Mouse (Mus musculus) limb, embryonic 13.5 days (tissue): Measurements from ENCODE around the gene Gm8126. TPM values are rescaled to one million over a fixed set of nuclear protein-coding genes. Genes with fewer than 3 reads are reported as not detected.
"Not testable (repeated sequence)": the region's sequence is repeated elsewhere in the genome, so short reads cannot be mapped to it uniquely, and the experiment has no call there.

Source experiments
- ATAC-seq: fragments of 200-750 bp; cut with Nextera tagmentation; 2 replicates; pipeline ENCODE4 v1.8.0; 2017; ENCODE audit warnings: low read depth, moderate number of reproducible peaks, moderate TSS enrichment; ENCODE audit not compliant: low FRiP score
- H3K27ac ChIP-seq: fragments of 300-500 bp; sonication (generic); 2 replicates; pipeline ENCODE4 v1.5.1; 2015; ENCODE audit warnings: inconsistent platforms, mild to moderate bottlenecking, moderate library complexity
- H3K27me3 ChIP-seq: fragments of 300-500 bp; sonication (generic); 2 replicates; pipeline ENCODE4 v1.6.1; 2015; ENCODE audit warnings: mild to moderate bottlenecking, inconsistent platforms
- H3K36me3 ChIP-seq: fragments of 300-500 bp; sonication (generic); 2 replicates; pipeline ENCODE4 v1.6.1; 2015; ENCODE audit warnings: inconsistent platforms, mild to moderate bottlenecking, moderate library complexity
- H3K4me1 ChIP-seq: fragments of 300-500 bp; sonication (generic); 2 replicates; pipeline ENCODE4 v1.6.1; 2015; ENCODE audit warnings: inconsistent platforms
- H3K4me2 ChIP-seq: fragments of 300-500 bp; sonication (generic); replicated peaks from 2 replicates; pipeline ENCODE4 v1.6.1; 2015; ENCODE audit warnings: inconsistent platforms, mild to moderate bottlenecking, moderate library complexity
- H3K4me3 ChIP-seq: fragments of 300-500 bp; sonication (generic); 2 replicates; pipeline ENCODE4 v1.5.1; 2015; ENCODE audit warnings: moderate library complexity, mild to moderate bottlenecking, inconsistent platforms
- H3K9ac ChIP-seq: fragments of 300-500 bp; sonication (generic); 2 replicates; pipeline ENCODE4 v1.6.1; 2015; ENCODE audit warnings: mild to moderate bottlenecking, inconsistent platforms
- H3K9me3 ChIP-seq: fragments of 300-500 bp; sonication (generic); 2 replicates; pipeline ENCODE4 v1.6.1; 2016; ENCODE audit warnings: inconsistent platforms
- WGBS: fragments of 180-500 bp; shearing (Covaris S2); methylation state at CpG from one replicate; pipeline ENCODE4 v1.1.7; 2015; 5-methylcytosine and 5-hydroxymethylcytosine counted together
- polyA plus RNA-seq: library from polyadenylated mRNA; unstranded; fragments of >200 nt; fragmentation: Nextera tagmentation; extraction: Ambion mirVana; gene quantifications from 2 replicates; pipeline ENCODE4 v1.2.1, GENCODE M21; 2015

Gm8126 gene
- polyA plus RNA-seq, 1 experiment from 2014 or later = not detected

DNA sequence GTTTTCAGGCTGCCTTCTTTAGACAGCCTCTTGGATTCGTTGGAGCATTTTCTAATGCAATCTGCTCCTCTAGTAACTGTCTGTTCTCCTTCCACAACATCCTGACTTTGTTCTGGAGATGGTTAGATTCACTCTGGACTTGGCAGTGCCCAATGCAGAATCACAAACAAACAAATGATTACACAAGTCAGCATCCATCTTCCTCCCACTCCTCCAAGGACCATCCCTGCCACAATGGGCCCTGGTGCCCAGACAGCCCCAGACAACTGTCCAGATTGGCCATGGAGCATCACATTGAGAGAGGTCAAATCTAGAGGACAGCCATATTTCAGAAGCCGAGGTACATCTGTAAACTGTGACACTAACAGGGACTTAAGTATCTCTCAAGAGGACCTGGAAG lies 19.0 kb downstream of the Gm8126 start:
- H3K4me2 ChIP-seq, H3K4me1 ChIP-seq, H3K27ac ChIP-seq, H3K9ac ChIP-seq, H3K36me3 ChIP-seq, ATAC-seq, H3K27me3 ChIP-seq, H3K9me3 ChIP-seq, H3K4me3 ChIP-seq: not testable (repeated sequence)
- 64% methylated on average over 2 of the region's 2 CpGs for WGBS

DNA sequence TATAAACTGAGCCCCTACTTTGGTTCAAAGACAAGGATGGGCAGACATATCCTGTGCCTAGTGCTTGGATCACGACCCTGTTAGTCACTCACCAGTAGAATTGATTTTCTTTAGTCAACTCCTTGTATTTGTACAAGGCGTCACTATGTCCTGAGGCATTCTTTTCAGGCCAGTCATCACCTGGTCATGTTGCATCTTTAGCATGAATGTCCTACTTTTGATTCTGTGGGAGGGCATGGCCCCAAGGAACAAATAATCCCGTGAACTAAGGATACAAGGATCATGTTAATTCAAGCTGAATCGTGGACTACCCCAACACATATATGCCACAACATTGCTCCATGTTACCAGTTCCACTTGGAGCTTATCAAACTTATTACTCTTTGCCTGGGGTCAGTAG lies 19.7 kb downstream of the Gm8126 start:
- not testable (repeated sequence) for H3K27me3 ChIP-seq, H3K4me3 ChIP-seq, H3K4me2 ChIP-seq, H3K27ac ChIP-seq, H3K9ac ChIP-seq, H3K9me3 ChIP-seq, ATAC-seq, H3K4me1 ChIP-seq, H3K36me3 ChIP-seq
- 77% methylated on average over 4 of the region's 4 CpGs for WGBS

DNA sequence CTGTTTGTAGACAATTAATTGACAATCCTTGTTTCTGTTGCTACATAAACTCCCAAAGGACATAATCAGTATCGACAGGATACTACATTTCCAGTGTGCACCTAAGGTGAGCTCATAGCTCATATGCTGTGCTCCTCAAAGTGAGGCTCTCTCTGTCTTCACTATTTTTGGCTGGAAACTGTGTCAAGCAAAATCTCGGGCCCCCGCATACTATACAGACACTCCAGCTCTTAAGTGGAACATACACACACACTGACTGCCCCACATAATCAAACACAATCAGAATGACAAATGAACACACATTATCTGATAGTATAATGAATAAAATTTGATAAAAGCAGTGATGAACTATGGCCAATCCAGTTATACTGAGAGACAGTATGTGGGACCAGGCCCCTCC lies 20.2 kb downstream of the Gm8126 start:
- H3K9ac ChIP-seq, H3K36me3 ChIP-seq, ATAC-seq, H3K27ac ChIP-seq, H3K4me2 ChIP-seq, H3K4me3 ChIP-seq, H3K27me3 ChIP-seq, H3K4me1 ChIP-seq, H3K9me3 ChIP-seq: not testable (repeated sequence)
- 86% methylated on average over 3 of the region's 3 CpGs for WGBS

DNA sequence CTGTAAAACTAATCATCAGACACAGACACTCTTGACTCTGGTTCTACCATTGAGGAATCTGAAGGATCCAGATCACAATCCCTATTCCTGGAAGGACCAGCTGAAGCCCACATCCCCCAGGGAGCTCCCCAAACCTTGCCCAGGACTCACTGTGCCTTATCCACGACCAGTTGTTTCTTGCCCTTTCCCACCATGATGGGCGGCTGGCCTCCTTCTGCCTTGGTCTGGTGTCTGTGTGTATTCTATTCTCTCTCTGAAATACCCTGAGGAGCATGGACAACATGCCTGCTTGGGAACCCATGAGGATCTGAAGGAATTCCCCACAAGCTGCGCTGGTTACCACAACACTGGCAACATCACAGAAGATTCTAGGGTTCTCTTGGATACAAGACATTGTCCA lies 35.1 kb downstream of the Gm8126 start, which contains the start of gene Gm8127:
Gene Gm8127, minus strand, starts transcription at position 330 of the 400 bp plus-strand sequence.
- WGBS = 84% methylated on average over 3 of the region's 3 CpGs
- not testable (repeated sequence) for H3K9ac ChIP-seq, ATAC-seq

More for the DNA sequence above, 35.1 kb downstream of the Gm8126 start, which contains the start of gene Gm8127:
- not testable (repeated sequence) for H3K27me3 ChIP-seq, H3K4me3 ChIP-seq, H3K36me3 ChIP-seq, H3K9me3 ChIP-seq, H3K27ac ChIP-seq, H3K4me2 ChIP-seq, H3K4me1 ChIP-seq

Other genes starting within 250 kb of the Gm8126 start
- not detected in 2 replicates for gene Gm10376, start 243.0 kb upstream of the Gm8126 start, polyA plus RNA-seq
- not detected in 2 replicates for gene Gm8094, start 182.0 kb upstream of the Gm8126 start, polyA plus RNA-seq
- gene Gm8104, start 158.0 kb upstream of the Gm8126 start, polyA plus RNA-seq = 0.08 TPM in 1 of 2 replicates, not detected in the other
- not detected in 2 replicates for gene Gm7233, start 78.8 kb upstream of the Gm8126 start, polyA plus RNA-seq
- gene Gm8122, start 23.3 kb upstream of the Gm8126 start, polyA plus RNA-seq = not detected in 2 replicates
- not detected in 2 replicates for gene Gm9732, start 16.4 kb downstream of the Gm8126 start, polyA plus RNA-seq
- gene Gm8127, start 35.2 kb downstream of the Gm8126 start, polyA plus RNA-seq = not detected in 2 replicates
- gene 1700001F09Rik, start 89.2 kb downstream of the Gm8126 start, polyA plus RNA-seq = not detected in 2 replicates
- gene Gm8138, start 157.7 kb downstream of the Gm8126 start, polyA plus RNA-seq = not detected in 2 replicates